Mouse (Mus musculus) erythroblast, embryonic 14.5 days (primary cell): ENCODE results near the gene Slc44a3. TPM values are rescaled to one million over a fixed set of nuclear protein-coding genes. Genes with fewer than 3 reads are reported as not detected.

Source experiments
- H3K27me3 ChIP-seq: 2 replicates; pipeline ENCODE4 v1.6.1; 2012; ENCODE audit warnings: inconsistent platforms; ENCODE audit not compliant: control insufficient read depth
- H3K36me3 ChIP-seq: 2 replicates; pipeline ENCODE4 v1.6.1; 2012; ENCODE audit warnings: mild to moderate bottlenecking, inconsistent platforms; ENCODE audit not compliant: control insufficient read depth
- H3K4me1 ChIP-seq: 2 replicates; pipeline ENCODE4 v1.6.1; 2012; ENCODE audit warnings: inconsistent platforms; ENCODE audit not compliant: control insufficient read depth
- H3K4me3 ChIP-seq: replicated peaks from 2 replicates; pipeline ENCODE3; 2012; ENCODE audit warnings: moderate library complexity, mild to moderate bottlenecking, inconsistent platforms
- H3K9me3 ChIP-seq: 2 replicates; pipeline ENCODE4 v1.6.1; 2012; ENCODE audit warnings: low read length, inconsistent platforms, mixed read lengths; ENCODE audit not compliant: control insufficient read depth
- GATA1 ChIP-seq: IDR thresholded peaks from 2 replicates; pipeline ENCODE4 v1.6.1; 2012; ENCODE audit warnings: low read length, inconsistent platforms, mixed read lengths
- TAL1 ChIP-seq: IDR thresholded peaks from 3 replicates; pipeline ENCODE4 v1.6.1; 2012; ENCODE audit warnings: low read length, inconsistent platforms, mixed read lengths
- polyA plus RNA-seq: library from polyadenylated mRNA; stranded (reverse); fragments of >175 nt; gene quantifications from 2 replicates; pipeline ENCODE4 v1.2.3, GENCODE M21; 2012

The Slc44a3 gene
- polyA plus RNA-seq, 1 experiment = not detected

DNA sequence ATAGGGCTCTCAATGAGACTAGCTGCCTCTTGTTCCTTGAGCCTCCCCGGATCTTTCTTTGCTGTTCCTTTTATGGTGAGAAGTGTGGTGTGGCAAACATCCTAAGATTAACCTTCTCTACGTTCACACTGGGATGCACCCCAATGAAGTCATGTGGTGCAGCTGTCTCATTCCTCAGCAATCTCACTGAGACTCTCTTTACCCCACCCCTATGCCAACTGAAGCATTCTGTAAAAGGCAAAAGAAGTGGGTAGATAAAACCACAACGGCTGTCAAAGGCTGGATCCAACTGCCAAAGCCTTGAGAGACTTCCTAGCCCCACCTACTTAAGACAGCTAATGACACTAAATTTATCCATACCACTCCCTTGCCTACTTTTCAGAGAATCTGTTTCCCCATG, 57.5 kb downstream of the Slc44a3 start:
- H3K27me3 ChIP-seq = no peaks in the 10 kb centered on the region
- peaks cover 32% of the 10 kb centered on the region for H3K4me1 ChIP-seq
- H3K4me3 ChIP-seq = no peak overlapping the region
- no peaks in the 10 kb centered on the region for H3K36me3 ChIP-seq
- TF ChIP-seq GATA1 = no peak
- TF ChIP-seq TAL1 = no peak
- H3K9me3 ChIP-seq = no peaks in the 10 kb centered on the region

DNA sequence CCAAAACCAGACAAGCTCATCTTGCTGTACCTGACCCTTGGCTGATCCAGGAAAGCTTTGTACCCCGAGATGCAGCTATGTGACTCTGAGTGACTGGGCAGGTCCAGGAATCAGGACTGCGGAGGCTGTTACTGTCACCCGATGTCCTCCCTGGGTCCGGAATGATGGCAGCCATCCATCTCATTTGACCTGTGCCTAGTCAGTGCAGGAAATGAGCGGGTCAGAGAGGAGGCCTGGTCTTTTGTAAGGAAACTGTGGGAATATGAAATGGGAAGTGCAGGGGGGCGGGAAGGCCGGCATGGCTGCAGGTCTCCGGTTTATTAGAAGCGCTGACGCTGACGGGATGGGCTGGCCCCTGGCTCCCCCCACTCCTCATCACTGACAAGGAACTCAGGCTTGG, 60.5 kb downstream of the Slc44a3 start:
- Histone ChIP-seq H3K4me3 (no peak overlapping the region), H3K4me1 (peaks cover 41% of the 10 kb centered on the region), H3K9me3 (no peaks in the 10 kb centered on the region), H3K27me3 (no peaks in the 10 kb centered on the region), H3K36me3 (no peaks in the 10 kb centered on the region)
- TF ChIP-seq GATA1 = no peak
- no peak for TF ChIP-seq TAL1

DNA sequence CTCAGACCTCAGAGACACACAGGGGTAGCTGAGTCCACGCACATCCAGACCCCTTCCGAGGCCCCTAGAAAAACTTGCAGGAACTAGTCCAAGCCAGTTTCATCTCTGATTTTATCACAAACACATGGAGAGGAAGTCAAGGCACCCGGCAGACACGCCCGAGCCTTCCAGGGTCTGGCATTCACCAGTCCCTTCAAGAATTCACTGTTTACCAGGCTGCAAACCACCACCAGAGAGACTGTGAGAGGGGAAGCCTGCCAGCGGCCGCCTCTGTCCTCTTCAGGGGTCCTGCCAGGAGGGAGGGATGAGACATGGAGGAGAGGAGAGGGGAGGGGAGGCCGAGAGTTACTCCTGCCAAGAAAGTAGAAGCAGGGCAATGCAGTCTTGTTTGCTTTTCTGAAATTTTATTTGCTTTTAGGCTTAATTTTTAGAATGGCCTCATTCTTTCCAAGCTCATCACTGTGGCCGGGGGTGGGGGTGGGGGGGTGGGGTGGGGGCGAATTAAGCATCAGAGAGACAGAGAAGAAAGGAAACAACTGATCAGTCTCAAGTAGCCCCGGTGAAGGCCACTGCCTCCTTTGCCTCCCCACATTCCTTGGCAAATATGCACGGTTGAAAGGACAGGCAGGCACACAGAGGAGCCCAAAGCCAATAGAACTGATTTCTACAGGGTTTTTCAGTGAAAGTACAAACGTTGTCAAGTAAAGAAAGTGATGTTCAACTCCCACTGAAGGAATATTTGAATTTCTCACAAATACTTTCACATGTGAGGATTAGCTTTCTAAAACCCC, 62.8 kb downstream of the Slc44a3 start:
- peaks cover 31% of the 10 kb centered on the region for H3K4me1 ChIP-seq
- no peak overlapping the region for H3K4me3 ChIP-seq
- no peaks in the 10 kb centered on the region for H3K27me3 ChIP-seq
- TF ChIP-seq TAL1 (no peak), GATA1 (no peak)
- no peaks in the 10 kb centered on the region for H3K36me3 ChIP-seq
- no peaks in the 10 kb centered on the region for H3K9me3 ChIP-seq

DNA sequence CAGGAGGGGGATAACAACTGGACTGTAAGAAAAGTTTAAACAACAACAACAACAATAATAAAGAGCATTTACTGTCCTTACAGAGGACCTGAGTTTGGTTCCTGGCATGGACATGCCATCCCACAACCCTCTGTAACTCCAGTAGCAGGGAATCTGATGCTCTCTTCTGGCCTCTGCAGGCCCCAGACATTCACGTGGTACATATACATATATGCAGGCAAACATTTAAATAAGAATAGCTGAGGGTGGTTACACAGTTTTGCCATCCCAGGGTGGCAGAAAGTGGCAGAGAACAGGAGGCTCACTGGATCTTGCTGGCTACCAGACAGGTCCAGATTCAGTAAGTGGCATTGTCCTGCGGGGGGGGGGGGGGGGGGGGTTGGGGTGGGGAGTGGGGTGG, 64.1 kb downstream of the Slc44a3 start:
- TF ChIP-seq TAL1 (no peak), GATA1 (no peak)
- H3K9me3 ChIP-seq = no peaks in the 10 kb centered on the region
- no peaks in the 10 kb centered on the region for H3K27me3 ChIP-seq
- H3K4me1 ChIP-seq = peaks cover 28% of the 10 kb centered on the region
- H3K4me3 ChIP-seq = no peak overlapping the region
- no peaks in the 10 kb centered on the region for H3K36me3 ChIP-seq

DNA sequence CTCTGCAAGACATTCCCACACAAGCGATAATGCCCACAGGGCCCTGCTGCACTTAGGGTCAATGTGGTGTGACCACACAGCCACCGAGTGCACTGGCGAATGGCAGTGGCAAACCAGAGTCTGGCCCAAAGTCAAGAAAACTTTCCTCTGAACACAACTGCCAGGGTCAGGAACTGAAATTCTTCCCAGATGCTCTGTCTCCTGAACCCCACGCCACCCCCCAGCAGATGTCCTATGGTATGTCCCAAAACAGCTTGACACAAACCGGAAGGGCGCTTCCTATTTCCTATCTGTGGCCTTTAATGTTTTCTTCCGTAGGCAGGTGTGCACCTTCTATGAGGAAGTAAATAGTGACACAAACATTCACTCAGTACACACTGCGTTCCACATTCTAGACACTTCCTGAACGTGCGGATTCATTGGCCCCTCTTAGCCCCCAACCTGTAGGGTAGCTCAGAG, 65.1 kb downstream of the Slc44a3 start:
- peaks cover 30% of the 10 kb centered on the region for H3K4me1 ChIP-seq
- TF ChIP-seq TAL1 (no peak), GATA1 (no peak)
- H3K9me3 ChIP-seq = no peaks in the 10 kb centered on the region
- no peaks in the 10 kb centered on the region for H3K27me3 ChIP-seq
- H3K36me3 ChIP-seq = no peaks in the 10 kb centered on the region
- no peak overlapping the region for H3K4me3 ChIP-seq

DNA sequence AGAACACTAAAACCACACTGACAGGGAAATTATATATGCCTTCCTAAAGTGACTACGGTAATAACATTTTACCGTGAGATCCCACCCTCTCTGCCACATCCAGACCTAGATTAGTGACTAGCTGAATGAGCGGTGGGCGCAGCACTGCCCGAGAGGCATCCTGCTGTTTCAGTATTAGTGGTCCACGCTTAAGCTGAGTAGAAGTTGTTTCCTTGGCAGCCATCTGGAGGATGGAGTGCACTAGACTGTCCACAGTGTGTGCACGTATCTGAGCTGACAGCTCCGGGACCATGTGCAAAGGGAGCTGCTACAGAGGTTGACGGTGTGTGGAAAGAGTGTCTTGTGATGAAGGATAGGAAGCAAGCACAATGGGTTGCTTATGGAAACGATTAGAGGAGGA, 66.4 kb downstream of the Slc44a3 start:
- Histone ChIP-seq H3K36me3 (no peaks in the 10 kb centered on the region; the same call in 1 of the 2 replicates), H3K4me3 (no peak overlapping the region), H3K4me1 (peaks cover 40% of the 10 kb centered on the region), H3K27me3 (no peaks in the 10 kb centered on the region), H3K9me3 (no peaks in the 10 kb centered on the region)
- TF ChIP-seq TAL1 (no peak), GATA1 (no peak)

DNA sequence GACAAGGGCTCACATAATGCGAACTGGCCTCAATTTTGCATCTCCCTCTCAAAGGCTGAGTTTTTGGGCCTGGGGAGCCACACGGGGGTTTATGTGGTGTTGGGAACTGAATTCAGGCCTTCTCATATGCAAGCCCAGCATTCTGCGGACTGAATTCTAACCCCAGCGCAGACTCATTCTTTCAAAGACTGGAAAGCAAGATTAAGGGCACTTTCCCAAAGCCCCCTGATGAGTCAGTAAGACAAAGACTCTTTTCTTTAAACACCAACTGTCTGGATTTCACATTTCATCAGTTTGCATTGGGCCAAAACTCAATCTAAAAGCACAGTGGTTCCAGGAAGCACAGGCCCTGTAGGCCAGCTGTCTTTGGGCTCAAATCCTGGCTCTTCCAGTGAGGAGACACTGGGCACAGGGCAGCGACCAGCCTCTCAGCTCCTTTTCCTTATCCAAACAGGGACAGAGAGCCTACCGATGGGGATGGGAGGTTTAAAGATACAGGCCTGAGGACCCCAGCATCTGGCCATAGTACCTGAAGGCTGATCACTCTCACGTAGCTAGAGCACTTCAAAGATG, 67.4 kb downstream of the Slc44a3 start:
- no peaks in the 10 kb centered on the region; the same call in 1 of the 2 replicates for H3K36me3 ChIP-seq
- TF ChIP-seq GATA1 = no peak
- TF ChIP-seq TAL1 = no peak

DNA sequence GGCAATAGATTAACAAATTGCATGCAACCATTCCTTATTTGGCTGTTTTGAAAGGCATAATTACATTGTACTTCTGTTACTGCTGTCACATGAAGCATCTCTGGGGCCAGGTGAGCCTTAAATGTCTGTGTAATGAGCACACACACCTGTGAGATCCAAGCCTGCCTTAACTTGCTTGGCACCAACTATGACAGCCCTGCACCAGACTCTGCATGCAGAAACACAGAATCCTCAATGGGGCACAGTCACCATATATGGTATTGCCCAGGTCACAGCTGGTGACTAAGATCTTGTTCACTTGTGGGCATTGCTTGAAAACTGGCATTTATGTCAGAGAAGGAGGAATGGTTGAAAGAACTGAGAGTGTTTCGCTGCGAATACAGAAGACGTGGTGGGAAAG, 69.4 kb downstream of the Slc44a3 start:
- no peak for TF ChIP-seq TAL1
- TF ChIP-seq GATA1 = no peak
- H3K4me3 ChIP-seq = no peak overlapping the region
- no peaks in the 10 kb centered on the region for H3K27me3 ChIP-seq
- peaks cover 48% of the 10 kb centered on the region for H3K4me1 ChIP-seq
- H3K36me3 ChIP-seq = peaks cover 3% of the 10 kb centered on the region; the same call in 1 of the 2 replicates
- no peaks in the 10 kb centered on the region for H3K9me3 ChIP-seq

More for the DNA sequence above, 67.4 kb downstream of the Slc44a3 start:
- H3K4me1 ChIP-seq = peaks cover 46% of the 10 kb centered on the region
- H3K27me3 ChIP-seq = no peaks in the 10 kb centered on the region
- no peak overlapping the region for H3K4me3 ChIP-seq
- no peaks in the 10 kb centered on the region for H3K9me3 ChIP-seq

DNA sequence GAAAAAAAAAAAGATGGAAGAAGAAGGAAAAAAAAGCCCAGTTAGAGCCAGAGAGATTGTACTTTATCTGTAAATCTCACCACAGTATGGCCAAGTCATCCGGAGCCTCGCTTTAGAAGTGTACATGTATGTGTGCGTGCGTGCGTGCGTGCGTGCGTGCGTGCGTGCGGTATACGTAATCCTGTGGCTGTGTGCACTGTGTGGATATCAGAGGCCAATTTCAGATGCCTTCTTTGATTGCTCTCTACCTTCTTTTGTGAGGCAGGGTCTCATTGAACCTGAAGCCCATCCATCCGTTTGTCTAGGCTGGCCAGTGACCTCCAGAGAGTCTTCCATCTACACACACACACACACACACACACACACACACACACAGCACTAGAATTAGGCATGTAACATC, 70.7 kb downstream of the Slc44a3 start:
- H3K4me3 ChIP-seq = no peak overlapping the region
- peaks cover 13% of the 10 kb centered on the region for H3K36me3 ChIP-seq
- H3K9me3 ChIP-seq = no peaks in the 10 kb centered on the region
- no peak for TF ChIP-seq GATA1
- TF ChIP-seq TAL1 = no peak
- no peaks in the 10 kb centered on the region for H3K27me3 ChIP-seq
- H3K4me1 ChIP-seq = peaks cover 40% of the 10 kb centered on the region
